Mouse (Mus musculus) kidney, postnatal 25 days (tissue): ENCODE data around the gene Prkca.
A peak's percentile ranks its signal among the peaks of the same experiment; 100 is the strongest.

Source experiments
- DNase-seq, 2 experiments: peaks; one replicate each; pipeline ENCODE4 v3.0.0; 2021; ENCODE audit warnings: mixed read lengths in 2 of 2

Gene Prkca

DNA sequence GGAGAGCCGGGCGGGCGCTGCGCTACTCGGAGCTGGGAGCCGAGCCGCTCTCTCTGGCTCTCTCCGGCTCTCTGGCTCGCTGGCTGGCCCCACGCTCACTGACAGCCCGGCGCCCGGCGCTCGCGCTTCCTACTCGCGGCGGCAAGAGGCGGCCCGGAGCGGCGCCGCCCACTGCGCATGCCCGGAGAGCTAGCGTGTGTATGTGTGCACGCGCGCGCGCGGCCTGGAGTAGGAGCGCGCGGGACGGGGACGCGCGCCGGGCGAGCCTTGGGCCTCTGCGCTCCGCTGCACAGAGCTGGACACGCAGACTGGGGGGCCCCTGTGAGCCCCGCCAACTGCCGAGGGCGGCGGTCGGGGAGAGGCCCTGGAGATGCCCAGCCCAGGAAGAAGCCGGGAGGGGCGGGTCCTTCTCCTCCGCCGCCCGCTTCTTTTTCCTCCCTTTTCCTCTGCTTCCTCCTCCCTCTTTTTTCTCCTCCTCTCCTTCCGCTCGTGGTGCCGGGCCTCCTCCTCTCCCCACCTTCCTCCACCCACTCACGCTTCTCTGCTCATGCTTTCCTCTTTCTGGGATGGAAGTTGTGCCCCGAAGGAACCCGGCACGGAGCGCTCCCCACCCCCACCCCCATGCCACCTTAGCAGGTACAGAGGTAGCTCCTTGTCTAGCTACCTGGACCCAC lies at the start of gene Prkca:
Gene Prkca, minus strand, starts transcription at position 140 of the 674 bp plus-strand sequence.
- DNase-seq: peak; percentile 94 to 97

DNA sequence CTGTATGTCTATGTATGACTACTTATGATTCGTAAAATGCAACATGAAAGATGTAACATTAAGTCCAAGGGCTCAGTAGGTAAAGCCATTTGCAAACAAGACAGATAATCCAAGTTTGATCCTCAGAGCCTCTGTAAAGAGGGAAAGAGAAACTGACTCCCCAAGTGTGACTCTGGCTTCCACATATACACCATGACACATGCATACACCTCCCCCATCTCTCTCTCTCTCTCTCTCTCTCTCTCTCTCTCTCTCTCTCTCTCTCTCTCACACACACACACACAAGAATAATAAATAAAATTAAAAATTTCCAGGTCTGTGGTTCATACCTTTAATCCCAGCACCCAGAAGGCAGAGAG lies 41.9 kb upstream of the Prkca start:
- no peak for DNase-seq

DNA sequence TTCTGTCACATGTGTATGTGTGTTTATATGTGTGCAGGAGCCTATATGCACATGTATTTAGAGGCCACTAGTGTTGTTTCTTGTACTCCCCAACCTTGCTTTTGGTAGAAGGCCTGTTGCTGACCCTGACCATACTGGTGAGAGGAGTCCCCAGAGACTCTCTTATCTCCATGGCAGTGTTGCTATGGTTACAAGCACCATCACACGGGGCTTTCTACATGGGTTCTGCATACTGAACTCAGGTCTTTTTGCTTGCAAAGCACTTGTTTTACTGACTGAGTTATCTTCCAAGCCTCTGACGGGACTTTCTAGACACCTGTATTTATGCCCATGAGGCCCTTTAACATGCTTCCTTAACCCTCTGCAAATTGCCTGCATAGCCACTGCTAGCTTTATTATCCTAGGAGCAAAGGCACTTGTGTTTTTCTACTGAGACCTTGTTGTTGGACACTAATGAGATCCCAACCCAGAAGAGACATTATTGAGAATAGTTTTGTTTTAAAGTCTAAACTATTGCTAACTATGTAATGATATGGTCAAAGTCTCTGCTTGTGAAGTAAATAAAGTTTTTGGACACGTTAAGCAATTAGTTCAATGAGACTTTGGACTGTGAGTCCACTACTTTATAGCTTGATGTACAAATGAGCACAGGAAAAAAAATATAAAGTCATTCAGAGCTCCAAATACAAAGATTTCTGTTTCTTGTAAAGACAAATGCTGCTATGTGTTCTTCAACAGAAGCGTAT lies 41.4 kb upstream of the Prkca start:
- DNase-seq: no peak

GRCm38 (mm10) chr11:108382664-108383063 lies 38.9 kb upstream of the Prkca start:
- no peak for DNase-seq

DNA sequence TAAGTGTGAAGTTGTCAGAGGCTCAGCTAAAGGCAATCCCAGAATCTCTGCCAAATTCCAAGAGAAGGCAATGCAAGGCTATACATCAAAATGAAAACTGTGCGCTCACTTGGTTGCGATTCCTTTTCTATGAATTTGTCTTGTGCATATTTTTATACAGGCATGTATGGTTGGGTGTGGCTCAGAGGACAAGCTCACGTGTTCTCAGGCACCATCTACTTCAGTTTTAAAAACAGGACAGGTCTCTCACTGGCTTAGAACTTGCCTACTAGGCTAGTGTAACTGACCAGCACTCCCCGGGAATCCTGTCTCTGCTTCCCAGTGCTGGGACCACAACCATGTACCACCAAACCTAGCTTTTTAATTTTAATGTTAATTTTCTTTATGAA lies 34.6 kb upstream of the Prkca start:
- DNase-seq: no peak

- peak; percentile 72 to 86 for DNase-seq
Measured at GRCm38 (mm10) chr11:108377680-108378362, 34.1 kb upstream of the Prkca start.

GRCm38 (mm10) chr11:108376815-108377214 lies 33.1 kb upstream of the Prkca start:
- DNase-seq: no peak

DNA sequence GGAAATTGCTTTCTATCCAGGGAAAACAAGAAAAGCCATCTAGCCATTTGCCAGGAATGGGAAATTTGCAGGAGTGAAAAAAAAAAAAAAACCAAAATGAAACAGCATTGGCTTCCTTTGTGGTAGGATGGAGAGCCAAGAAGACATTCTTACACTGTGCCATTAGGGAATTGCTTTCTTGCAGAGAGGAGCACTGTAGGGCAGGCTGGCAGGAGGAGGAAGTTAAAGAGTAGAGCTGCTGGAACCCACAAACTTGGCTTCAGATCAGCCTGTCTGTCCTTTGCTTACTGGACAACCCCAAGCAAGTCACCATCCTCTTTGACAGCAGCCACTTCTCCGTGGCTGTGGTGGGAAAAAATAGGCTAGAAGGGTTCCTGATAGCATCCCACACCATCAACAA lies 23.3 kb upstream of the Prkca start:
- no peak for DNase-seq

- peak in 1 of 2 experiments; percentile 7 for DNase-seq
Measured at GRCm38 (mm10) chr11:108365600-108365999, 21.9 kb upstream of the Prkca start.

DNA sequence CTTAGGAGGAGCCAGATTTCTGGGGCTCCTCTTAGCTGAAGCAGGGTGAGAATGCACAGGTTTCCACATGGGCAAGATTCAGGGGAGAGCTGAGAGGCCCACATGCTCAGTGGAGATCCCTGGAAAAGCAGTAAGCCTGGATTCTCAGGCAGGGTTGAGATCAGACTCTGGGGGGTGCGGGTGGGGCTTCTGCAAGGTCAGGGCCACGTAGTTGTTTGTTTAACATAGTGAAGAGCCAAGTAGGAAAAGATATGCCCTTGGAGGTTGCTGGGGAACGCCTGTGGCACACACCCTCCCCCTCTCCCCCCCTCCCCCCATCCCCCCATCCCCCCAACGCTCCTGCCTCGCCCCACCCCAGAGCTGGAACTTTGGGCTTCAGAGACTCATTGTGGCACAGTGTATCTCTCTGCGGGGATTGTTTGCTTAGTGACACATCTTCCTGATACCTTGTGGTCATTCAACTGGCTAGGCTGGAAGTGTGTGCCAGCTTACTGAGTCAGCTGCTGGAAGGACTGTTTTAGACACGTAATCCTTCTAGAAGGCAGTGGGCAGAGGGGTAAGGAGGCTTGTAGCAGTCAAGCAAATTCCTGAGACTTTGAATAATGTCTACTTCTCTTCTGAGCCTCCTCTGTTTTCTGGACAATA lies 21.3 kb upstream of the Prkca start:
- peak; percentile 16 to 55 for DNase-seq

- DNase-seq: no peak
Measured at GRCm38 (mm10) chr11:108363991-108364390, 20.3 kb upstream of the Prkca start.

- DNase-seq: no peak
Measured at GRCm38 (mm10) chr11:108362965-108363364, 19.2 kb upstream of the Prkca start.

GRCm38 (mm10) chr11:108360983-108361382 lies 17.3 kb upstream of the Prkca start:
- no peak for DNase-seq

DNA sequence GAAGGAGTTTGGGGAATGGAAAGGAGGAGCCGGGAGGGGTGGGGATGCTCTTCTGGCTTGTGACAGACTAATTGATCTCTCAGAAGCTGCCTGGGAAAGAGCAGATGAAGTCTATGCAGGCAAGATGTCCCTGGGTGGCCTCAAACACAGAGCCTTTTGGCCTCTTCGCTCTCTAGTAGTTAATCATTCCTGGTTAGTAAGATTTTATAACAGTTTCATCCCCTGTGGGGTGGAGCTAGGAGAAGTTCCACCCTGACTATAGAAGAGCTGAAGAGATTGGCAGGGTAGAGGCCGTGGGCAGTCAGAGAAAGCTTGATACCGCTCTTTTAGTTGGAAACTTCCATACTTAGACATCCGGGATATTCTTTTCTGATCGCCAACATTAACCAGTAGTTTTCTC lies 15.2 kb upstream of the Prkca start:
- peak; percentile 8 to 43 for DNase-seq

DNA sequence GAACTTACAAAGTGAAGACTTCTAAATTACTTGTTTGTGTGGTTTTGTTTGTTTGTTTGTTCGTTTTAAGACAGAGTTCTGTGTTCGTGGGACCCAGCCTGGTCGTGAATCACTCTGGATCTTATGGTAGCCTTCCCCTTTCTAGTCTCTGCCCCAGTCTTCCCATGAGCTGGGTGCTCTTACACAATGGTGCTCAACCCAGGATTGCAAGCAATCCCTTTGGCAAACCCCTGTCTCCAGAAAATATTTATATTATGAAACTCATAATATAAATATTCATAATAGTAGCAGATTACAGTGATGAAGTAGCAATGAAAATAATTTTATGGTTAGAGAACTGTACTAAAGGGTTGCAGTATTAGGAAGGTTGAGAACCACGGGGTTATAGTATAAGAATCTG lies 12.3 kb upstream of the Prkca start:
- no peak for DNase-seq

GRCm38 (mm10) chr11:108352842-108353388 lies 9.2 kb upstream of the Prkca start:
- no peak for DNase-seq

- no peak for DNase-seq
Measured at GRCm38 (mm10) chr11:108350799-108351198, 7.1 kb upstream of the Prkca start.

DNA sequence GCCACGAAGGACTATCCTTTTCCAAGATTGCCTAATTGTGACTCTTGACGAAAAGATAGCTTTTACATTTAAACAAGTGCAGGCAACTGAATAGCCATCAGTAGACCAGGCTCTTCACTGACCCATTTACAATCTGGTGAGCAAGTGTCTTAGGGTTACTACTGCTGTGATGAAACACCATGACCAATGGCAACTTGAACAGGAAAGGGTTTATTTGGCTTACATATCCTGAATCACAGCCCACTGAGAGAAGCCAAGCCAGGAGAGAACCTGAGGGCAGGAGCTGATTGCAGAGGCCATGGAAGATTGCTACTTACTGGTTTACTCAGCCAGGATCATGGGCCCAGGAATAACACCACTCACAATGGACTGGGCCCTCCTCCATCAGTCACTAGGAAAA lies 1.6 kb upstream of the Prkca start:
- no peak for DNase-seq

- DNase-seq: no peak
Measured at GRCm38 (mm10) chr11:108344759-108345158, 1.0 kb upstream of the Prkca start.

GRCm38 (mm10) chr11:108342781-108343768 lies 653 bp downstream of the Prkca start, which contains the start of gene Apoh:
Gene Apoh (plus strand): TSS chr11:108343354.
- DNase-seq: peak; percentile 57 to 70

- DNase-seq: no peak
Measured at GRCm38 (mm10) chr11:108341783-108342182, 1.9 kb downstream of the Prkca start.

DNA sequence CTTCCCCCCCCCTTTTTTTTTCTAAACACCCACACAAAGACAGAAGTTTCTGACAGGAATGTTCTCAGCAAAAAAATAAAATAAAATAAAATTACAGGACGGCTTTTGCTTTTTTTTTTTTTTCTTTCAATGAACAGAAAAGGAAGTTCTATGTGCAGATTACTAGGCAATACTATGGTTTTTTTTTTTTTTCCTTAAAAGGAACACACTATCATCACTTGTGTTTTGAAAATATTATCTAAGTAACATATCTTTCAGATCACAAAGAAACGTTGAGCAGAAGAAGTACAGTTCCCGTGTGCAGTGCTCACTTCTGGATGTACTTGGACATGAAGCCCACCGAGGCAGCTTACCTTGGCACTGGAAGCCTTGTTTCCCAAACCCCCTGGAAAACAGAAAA lies 3.4 kb downstream of the Prkca start:
- no peak for DNase-seq
